Mouse (Mus musculus) 3134 (cell line): ENCODE results near the gene Spg21.
A peak's percentile ranks its signal among the peaks of the same experiment; 100 is the strongest.

Experiments used
- DNase-seq: peaks from one replicate; pipeline ENCODE4 v3.0.0-alpha.2; 2011; ENCODE audit warnings: low spot score; ENCODE audit not compliant: insufficient read length; ENCODE audit errors: extremely low read depth

Spg21 gene

DNA sequence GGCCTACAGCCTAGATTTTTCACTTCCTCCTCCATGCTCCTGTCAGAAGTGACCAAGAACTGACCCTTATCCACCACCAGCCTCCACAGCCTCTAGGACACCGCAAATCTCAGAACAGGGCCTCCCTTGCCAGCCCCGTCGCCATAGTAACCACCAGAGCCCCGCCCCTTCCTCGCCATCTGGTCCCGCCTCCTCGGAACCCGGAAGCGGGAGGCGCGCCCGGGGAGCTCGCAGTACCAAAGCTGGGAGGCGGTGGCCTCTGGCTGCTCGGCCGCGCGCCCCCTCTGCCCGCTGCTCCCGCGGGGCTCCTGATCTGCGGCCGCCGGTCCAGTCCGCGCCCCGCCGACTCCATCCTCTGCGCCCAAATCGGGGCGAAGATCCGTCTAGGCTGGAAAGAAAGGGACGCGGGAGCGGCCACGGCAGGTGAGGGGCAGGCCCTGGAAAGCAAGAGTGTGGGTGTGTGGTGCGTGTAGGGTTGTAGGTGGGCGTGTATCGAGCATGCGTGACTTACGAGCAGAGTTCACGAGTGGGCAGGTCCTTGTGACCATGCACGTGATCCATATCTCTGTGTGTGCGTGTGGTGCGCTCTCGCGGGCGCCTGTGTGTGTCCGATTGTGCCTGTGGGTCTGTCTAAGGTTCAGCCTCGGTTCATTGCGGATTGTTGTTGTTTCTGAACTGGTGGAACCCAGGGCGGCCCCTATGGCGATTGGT is at the start of gene Spg21:
TSS of gene Spg21 (plus strand) at position 216 of the 711 bp plus-strand sequence.
- DNase-seq = peak; percentile 94

DNA sequence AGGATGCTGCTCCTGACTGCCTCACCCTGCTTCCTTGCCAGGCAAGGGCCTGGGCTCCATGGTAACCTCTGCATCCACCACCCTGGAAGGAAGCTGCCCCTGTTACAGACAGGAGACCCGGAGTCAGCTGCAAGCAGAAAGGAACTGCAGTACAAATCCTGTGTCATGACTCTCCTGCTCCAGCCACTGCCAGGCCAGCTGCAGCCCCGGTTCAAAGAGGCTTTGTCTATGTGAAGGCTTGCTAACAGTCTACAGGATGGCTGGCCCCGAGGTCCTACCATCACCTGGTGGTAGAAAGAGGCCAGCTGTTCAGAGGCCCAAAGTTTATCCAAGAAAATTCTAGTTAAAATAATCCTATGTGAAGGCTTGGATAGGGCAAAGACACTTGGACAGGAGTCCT is 49.4 kb upstream of the Spg21 start:
- DNase-seq = no peak

DNA sequence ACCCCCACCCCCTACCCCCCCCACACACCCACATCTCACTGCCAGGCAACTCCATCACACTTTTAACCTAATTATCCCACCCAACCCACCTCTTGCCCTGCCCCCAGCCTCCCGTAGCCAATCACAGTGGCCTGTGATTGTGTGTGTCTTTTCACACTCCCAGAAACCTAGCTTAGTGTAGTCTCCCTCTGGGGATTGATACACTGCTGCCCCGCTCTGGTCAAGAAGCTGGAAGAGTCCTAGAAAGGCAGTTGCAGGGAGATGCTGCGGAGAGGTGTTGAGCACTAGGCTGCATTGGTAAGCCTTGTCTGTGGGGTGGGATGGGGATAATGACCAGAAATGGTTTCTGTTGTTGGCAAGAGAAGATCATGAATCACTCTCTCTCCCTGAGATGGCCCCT is 43.0 kb upstream of the Spg21 start:
- no peak for DNase-seq

DNA sequence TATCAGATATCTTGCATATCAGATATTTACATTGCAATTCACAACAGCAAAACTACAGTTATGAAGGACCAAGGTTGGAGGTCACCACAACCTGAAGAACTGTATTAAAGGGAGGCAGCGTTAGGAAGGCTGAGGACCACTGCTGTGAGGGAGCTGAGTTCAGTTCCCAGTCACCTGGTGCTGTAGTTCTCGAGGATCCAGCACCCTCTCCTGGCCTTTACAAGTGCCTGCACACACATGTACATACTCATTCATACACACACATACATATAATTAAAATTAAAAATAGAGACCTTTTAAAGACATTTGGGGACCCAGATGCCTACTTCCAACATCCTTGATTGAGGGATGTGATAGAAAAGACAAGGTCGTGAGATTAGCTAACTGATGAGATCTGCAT is 41.1 kb upstream of the Spg21 start:
- DNase-seq = no peak

DNA sequence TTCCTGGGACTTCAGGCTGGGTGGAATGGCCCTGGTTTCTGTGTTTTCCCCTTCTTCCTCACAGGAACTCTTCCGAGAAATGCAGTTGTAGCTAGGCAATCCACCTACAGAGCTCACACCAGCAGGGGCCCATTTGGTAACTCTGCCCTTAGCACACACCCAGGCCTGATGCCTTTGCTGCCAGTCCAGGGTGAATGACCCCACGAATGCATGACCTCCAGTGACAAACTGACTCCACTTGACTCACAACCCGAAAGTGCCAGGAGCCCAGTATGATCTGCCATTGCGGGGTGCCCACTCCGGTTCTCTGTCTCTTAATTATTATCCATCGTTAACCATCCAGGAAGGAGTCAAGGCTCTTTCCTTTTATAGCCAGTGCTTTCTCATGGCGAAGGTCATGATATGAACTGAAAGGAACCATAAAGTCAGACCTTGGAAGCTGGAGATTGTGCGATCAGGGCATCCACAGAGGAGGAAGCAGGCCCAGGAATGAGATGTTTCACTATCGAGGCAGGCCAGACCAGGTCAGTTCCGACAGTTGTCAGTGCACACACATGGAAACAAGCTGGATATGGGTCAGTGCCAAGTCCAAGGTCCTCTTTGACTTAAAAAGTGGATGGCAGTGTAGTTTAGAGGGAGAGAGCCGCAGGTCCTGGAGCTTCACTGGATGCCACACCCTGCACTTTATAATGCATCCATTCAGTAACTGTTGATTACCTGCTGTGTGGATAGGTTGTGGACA is 37.8 kb upstream of the Spg21 start, which contains the start of gene Slc51b:
TSS of gene Slc51b (minus strand) at position 196 of the 742 bp plus-strand sequence.
- no peak for DNase-seq

GRCm38 (mm10) chr9:65424393-65424792 is 36.4 kb upstream of the Spg21 start:
- no peak for DNase-seq

GRCm38 (mm10) chr9:65427511-65427910 is 33.2 kb upstream of the Spg21 start:
- no peak for DNase-seq

GRCm38 (mm10) chr9:65428003-65428402 is 32.7 kb upstream of the Spg21 start:
- DNase-seq = no peak

DNA sequence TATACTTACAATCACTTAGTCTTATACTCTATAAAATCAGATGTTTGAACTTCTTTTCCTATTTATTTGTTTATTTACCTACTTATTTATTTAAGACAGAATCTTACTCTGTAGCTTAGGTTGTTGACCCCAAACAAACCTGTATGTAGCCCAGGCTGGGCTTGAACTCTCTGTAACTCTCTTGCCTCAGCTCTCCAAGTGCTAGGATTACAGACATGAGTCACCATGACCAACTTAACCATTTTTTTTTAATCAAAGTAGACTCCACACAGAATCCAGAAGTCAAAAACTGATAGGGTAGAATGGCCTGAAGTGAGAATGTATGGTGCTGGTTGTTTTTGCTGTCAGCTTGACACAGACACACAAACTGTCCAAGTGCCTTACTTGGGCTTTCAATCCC is 30.3 kb upstream of the Spg21 start:
- DNase-seq = no peak

DNA sequence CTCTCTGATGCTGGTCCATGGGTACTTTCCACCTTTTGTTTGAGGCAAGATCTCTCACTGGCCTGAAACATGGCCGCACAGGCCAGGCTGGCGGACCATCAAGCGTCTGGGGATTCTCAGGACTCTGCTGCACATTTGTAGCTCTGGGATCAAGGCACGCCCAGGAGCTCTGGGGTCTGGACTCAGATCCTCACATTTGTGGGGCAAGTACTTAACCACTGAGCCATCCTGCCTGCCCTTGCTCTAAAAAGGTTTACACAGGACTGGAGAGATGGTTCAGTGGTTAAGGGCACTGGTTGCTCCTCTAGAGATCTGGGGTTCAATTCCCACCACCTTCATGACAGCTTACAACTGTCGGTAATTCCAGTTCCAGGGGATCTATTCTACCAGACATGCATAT is 29.8 kb upstream of the Spg21 start:
- no peak for DNase-seq

GRCm38 (mm10) chr9:65432236-65432635 is 28.5 kb upstream of the Spg21 start:
- peak; percentile 40 for DNase-seq

GRCm38 (mm10) chr9:65434140-65434539 is 26.6 kb upstream of the Spg21 start:
- DNase-seq = peak; percentile 67

DNA sequence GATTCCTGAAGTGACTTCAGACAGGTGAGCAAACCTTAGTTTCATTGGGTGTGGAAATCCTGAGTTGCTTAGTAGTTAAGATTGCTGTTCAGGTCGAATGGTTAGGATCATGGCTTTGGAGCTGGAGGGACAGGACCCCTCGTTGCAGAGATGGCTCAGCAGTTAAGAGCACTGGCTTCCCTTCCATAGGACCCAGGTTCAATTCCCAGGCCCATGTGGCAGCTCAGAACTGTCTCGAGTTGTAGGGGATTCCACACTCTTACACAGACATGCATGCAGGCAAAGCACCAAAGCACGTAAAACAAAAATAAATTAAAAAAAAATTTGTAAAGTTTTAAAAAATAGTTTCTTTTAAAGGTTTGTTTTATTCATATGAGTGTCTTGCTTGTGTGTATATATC is 25.5 kb upstream of the Spg21 start:
- no peak for DNase-seq

DNA sequence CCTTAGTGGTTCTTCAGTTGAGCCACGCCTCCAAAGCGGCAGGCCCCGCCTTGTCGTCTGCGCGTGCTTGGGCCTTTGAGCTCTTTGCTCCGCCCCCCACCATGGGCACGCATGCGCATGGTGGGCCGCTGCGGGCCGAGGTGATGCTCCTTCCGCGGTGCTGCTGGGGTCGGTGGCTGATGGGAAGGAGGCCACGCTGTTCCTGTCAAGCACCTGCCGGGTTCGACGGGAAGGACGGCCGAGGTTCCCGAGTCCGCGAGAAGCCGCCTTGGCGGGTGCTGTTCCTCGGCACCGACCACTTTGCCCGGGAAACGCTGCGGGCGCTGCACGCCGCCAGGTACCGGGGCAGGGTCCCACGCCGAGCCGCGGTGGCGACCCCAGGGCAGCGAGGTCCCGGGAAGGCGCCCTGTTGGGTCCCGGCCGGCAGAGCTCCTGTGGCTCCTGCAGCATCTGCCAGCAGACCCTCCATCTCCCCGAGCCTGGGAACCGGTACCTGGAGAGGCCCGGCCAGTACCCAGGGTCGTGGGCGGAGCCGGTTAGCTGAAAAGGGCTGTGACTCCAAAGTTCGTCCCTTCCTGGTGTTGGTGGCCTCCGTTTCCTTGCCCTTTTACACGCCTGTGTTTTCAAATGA is 25.0 kb upstream of the Spg21 start, which contains the start of gene Mtfmt:
TSS of gene Mtfmt (plus strand) at position 112 of the 631 bp plus-strand sequence.
- DNase-seq = peak; percentile 91

DNA sequence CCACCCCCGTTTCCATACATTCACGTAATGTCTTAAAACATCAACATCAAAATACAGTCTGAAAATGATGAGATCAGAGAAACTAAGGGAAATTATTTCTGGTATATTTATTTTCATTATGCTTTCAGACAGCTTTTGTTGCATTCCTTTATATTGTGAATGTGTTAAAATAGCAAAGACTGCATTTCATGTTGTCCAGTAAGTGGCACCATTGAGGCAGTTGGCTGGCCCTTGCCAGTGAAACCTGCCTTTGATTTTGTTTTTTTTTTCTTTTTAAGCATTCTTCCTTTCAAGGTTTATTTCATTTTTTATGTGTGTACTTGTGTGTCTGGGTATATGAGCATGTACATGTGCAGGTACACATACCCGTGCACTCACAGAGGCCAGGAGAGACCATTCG is 16.1 kb upstream of the Spg21 start:
- DNase-seq = no peak

DNA sequence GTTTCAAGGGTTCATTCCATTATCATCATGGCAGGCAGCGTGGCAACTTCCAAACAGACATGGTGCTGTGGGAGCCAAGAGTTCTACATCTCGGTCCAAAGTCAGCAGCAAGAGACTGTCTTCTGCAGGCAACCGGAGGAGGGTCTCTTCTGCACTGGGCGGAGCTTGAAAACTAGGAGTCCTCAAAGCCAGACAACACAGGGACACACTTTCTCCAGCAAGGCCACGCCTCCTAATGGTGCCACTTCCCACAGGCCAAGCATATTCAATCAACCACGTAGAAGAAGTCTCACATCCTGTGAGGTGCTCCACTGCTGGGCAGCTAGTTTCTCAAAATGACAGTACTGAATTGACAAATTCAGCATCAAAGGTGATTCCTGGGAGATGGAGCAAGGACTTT is 12.8 kb upstream of the Spg21 start:
- DNase-seq = no peak

DNA sequence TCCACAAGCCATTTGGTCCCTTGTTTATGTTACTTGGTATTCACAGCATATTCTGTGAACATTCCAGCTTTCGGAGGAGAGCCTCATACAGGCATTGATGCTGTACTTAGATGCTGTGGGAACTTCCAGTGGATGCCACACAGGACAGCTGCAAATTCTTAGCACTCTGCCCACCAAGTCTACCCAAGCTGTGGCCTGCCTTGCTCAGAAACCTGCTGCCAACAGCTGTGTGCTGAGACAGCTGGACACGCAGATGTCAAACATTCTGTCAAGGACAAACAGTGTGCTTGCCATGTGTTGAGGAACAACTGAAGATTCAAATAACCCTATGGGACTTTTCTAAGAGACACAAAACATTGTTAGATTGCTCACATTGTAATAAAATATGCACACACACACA is 1.8 kb upstream of the Spg21 start:
- DNase-seq = no peak

DNA sequence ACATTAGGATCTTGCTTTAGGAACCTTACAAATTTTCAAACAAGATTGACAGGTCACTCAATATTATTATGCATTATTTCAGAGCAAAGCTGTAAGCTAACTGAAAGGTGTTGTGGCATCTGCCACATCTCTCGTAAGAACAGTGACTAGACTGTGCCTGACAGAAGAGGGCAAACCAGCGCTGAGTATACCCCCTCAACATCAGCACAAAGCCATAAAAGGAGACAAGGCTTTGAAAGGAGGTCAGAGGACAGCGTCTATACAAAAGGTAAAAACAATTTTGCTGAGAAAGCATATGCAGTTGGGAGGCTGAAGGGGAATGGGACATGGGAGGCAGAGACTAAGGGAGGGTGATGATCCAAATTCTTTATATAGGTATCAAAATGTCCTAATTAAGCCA is 549 bp upstream of the Spg21 start:
- no peak for DNase-seq

DNA sequence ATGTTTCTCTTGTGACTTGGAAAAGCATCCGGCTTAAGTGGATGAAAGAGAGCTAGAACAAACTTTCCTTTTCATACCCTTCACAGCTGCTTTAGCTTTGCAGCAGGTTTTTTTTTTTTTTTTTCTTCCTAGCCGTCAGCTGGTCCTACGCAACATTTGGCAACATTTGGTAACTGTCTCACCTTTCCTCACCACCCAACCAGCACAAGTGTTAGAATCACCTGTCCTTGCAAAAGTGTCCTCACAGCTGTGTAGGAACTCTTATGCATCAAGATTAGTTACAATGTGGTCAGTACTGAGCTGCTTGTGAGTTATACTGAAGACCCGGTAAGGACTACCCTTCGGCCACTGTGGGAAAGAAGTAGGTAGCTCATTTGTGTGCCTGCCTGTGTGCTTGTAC is 1.8 kb downstream of the Spg21 start:
- no peak for DNase-seq

- peak; percentile 70 for DNase-seq
Observed at GRCm38 (mm10) chr9:65464161-65464560, 3.4 kb downstream of the Spg21 start.

GRCm38 (mm10) chr9:65465241-65465640 is 4.5 kb downstream of the Spg21 start:
- DNase-seq = no peak

DNA sequence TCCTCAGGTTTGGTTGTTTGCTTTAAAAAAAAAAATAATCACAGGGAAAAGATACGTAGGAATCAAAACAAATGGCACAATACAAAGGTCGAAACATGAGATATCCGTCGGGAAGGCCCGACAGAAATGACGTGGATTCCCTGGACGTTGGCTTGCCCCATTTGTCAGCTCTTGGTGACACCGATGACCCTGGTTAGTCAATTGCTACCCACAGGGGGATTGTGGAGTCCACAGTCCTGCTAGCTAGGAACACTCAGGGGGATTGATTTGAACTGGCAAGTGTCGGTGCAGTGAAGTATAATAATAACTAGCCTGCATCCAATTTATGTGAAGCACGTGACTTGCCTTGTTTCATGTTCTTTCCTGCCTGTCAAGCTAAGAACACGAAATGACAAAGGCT is 6.9 kb downstream of the Spg21 start:
- no peak for DNase-seq
